Mouse (Mus musculus) heart, adult 8-10 months (tissue): ENCODE measurements at regions not wholly inside any gene's neighbourhood (a gene's known extent, or its start where the extent isn't known, plus 50 kb on each side); places are given as distances from the start of the nearest gene placed in this dataset.
A peak's percentile ranks its signal among the peaks of the same experiment; 100 is the strongest.

Experiments
- DNase-seq: peaks from one replicate; pipeline ENCODE4 v3.0.0; 2022; ENCODE audit warnings: low spot score

DNA sequence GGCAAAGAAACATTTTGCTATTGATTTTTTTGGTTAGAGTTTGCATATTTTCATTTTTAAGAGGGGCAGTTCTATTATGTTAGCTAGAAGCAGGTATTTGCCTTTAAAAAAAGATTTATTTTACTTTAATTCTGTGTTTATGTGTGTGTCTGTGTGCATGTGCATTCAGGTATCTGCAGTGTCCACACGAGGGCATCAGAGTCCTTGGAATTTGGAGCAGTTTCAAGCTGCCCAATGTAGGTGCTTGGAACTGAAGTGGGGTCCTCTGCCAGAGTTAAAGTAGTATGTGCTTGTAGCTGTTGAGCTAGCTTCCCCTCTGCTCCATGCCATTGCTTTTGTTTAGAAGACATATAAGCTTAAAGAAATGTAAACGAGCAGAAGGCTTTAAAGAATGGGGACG is 89.1 kb downstream of the 9330182O14Rik start:
- no peak for DNase-seq

DNA sequence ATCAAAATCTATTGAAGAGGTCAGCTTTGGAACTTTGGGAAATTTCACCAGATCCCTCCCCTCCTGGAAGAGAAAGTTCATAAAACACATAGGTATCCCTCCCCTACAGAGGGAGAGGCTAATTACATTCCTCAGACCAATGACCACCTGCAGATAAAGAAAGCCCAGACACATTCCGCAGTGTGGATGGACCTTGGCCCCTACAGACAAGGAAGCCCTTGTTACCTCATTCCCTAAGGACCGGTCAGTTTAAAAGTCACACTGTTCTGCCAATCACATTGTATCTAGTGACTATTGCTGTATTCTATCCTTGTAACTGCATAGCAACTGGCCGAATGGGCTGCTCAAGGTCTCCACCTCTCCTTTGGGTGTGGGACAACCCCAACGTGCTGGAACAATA is 107.6 kb downstream of the 9330182O14Rik start:
- DNase-seq: no peak

DNA sequence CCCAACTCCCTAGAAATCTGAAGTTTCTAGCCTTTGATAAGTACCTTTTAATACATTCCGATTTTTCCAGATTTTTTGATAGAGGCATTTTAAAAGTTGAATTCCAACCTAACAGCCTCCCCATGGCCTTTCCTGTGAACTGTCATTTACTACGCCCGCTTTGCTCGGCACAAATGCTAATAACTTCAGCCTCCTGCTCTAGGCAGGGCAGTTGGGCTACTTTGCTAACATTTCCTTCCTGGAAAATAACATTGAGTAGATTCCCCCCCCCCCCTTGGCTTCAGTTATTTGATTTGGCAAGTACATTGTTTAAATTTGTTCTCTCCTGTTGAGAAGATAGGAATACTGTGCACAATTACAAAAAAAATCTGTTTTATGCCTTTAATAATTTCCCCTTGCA is 114.8 kb downstream of the 9330182O14Rik start:
- no peak for DNase-seq

- DNase-seq: no peak
Observed at GRCm38 (mm10) chr15:40259433-40259832, 125.3 kb downstream of the 9330182O14Rik start.

GRCm38 (mm10) chr15:40279021-40279420 is 144.9 kb downstream of the 9330182O14Rik start:
- no peak for DNase-seq

DNA sequence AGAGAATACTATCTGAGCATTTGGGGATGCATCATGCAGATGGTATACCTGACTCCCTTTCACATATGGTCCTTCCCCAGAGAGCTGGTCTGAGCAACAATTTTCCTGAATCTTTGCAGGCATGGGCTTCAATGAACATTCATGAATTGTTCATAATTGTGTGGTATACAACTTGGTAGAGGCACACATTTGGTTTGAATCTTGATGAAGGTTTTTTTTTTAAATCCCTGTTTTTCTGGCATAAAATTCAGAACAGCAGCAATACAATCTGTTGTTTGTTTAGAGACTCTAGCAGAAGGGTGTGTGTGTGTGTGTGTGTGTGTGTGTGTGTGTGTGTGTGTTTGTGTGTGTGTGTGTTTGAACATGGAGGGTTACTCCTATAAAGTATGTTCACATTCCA is 146.4 kb downstream of the 9330182O14Rik start:
- DNase-seq: no peak

- DNase-seq: no peak
Observed at GRCm38 (mm10) chr15:40281078-40281720, 147.0 kb downstream of the 9330182O14Rik start.

DNA sequence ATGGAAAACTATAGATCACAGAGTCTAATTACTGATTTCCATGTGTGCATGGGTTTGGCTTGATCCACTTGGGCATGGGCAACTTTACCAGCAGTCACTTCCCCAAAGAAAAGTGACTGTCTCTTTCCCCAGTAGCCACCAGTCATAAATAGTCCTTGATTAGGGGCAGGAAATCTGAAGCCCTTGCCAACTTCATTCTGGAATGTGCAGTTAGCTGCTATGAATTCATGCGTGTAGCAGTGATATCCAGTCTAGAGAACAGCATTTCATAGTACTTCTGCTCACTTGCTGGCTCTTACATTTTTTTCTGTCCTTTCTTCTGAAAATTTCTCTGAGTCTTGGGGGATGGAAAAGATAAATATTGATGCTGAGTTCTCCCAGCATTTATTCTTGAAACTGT is 157.4 kb downstream of the 9330182O14Rik start:
- DNase-seq: no peak

- no peak for DNase-seq
Observed at GRCm38 (mm10) chr15:40312226-40312625, 178.1 kb downstream of the 9330182O14Rik start.

- no peak for DNase-seq
Observed at GRCm38 (mm10) chr15:40339746-40340145, 205.6 kb downstream of the 9330182O14Rik start.

- no peak for DNase-seq
Observed at GRCm38 (mm10) chr15:40340269-40340668, 206.1 kb downstream of the 9330182O14Rik start.

GRCm38 (mm10) chr15:40351473-40351872 is 217.3 kb downstream of the 9330182O14Rik start:
- DNase-seq: no peak

GRCm38 (mm10) chr15:40354802-40355487 is 220.8 kb downstream of the 9330182O14Rik start:
- DNase-seq: no peak

DNA sequence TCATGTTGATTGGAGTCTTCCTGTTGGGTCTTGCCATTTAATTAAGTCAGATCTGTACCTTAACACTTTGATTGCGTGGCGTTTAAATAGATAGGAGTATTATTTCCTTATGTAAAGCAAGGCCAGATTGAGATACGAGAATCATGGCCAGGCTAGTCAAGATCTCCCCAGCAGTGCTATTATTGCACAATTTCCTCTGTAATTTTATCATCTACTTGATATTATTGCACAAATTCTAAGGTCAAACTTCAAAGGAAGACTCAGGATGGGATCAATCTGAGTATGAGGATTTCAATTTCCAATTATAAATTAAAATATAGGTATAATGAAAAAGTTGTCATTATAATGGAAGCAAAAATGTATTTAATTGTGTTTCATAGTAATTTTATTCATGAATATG is 221.9 kb downstream of the 9330182O14Rik start:
- no peak for DNase-seq

GRCm38 (mm10) chr15:40358341-40358740 is 224.2 kb downstream of the 9330182O14Rik start:
- DNase-seq: peak; percentile 26

DNA sequence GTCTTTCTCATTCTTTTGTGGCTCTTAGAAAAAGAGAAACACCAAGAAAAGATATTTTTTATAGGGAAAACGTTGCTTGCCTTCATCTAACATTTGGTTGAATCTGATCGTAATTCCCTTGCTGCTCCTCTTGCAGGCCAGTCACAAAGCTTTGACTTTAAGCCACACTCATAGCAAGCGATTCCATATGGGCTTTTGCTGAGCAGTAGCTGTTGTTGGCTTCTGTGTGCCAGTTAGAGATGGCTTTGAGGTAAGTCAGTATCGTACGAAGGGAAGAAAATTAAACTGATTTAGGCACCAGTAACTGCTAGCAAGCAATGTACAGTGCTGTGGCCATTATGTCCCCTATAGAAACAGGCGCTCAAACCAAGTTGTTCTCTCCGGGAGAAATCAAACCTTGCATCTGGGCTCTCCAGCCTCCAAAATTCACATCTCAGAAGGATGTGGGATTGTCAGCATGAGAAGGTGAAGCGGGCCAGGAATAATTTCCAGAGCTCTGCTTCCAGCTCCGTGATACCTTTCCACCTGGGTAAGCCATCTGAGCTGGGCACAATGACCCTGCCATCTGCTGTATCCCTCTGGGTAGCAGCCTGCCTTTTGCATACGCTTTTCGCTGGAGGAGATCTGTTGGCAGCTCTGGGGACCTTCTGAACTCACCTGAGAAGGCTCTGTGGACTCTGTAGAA is 227.8 kb downstream of the 9330182O14Rik start:
- DNase-seq: no peak

- peak; percentile 4 for DNase-seq
Observed at GRCm38 (mm10) chr15:40364221-40364621, 230.1 kb downstream of the 9330182O14Rik start.

GRCm38 (mm10) chr15:40365613-40366012 is 231.4 kb downstream of the 9330182O14Rik start:
- DNase-seq: no peak

- no peak for DNase-seq
Observed at GRCm38 (mm10) chr15:40367026-40367425, 232.9 kb downstream of the 9330182O14Rik start.

DNA sequence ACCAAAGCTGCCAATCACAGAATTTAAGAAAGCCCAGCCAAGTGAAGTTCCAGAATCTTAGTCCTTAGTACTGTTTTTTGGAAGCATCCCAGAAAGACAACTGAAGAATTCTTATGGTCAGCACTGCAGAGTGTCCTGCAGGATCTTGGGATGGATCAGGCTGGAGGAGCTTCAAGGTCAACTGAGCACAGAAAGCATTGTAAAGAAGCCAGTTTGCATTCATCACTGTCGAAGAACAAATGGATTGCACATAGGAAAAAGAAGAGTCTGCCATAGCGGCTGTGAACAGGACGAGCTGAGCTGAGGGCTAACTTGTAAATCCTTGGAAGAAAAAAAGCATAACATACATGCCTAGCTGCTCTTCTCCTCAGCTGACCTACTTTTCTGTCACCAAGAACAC is 234.6 kb downstream of the 9330182O14Rik start:
- no peak for DNase-seq

- DNase-seq: no peak
Observed at GRCm38 (mm10) chr15:40371486-40371885, 237.3 kb downstream of the 9330182O14Rik start.

DNA sequence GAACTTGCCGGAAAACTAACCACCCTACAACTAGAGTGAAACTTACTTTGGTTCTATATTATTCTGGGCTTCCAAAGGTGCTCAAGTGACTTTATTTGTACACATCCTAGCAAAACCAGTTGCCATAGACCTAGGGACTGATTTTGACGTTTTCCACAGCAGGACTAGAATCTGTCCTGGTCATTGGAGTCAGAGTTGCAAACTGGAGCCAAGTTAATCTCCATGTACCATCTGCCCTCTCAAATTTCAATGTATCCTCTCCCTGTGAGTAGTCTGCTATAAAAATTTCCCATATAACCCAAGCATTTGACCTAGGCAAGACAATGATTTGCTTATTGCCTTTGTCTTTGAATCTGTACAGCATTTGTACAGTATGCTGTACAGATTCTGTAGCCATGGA is 252.4 kb downstream of the 9330182O14Rik start:
- DNase-seq: no peak

DNA sequence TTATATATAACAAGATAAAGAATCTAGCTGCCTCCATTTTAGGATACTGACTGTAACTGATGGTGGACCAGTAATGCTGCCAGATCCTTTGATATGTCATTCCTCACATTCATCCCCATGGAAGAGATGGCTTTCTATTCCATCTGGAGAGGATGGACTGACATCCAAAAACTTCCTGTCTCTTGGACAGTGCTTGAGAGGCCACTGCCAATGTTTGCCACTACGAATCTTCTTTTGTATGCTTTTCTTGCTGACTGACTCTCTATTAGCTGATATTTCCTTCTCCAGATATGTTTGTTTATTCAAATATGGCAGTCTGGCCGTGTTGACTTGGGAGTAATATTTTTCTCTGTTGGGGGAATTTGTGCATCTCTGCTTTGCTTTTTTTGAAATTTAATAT is 253.6 kb downstream of the 9330182O14Rik start:
- no peak for DNase-seq
